Mouse (Mus musculus) bone marrow macrophage, adult 2 months (primary cell): ENCODE data around the gene Fut1.

Source experiments
- CTCF ChIP-seq: IDR thresholded peaks from 2 replicates; pipeline ENCODE4 v1.5.1; 2012; ENCODE audit warnings: low read depth, mild to moderate bottlenecking, low read length, moderate library complexity
- POLR2A ChIP-seq: IDR thresholded peaks from 2 replicates; pipeline ENCODE4 v1.6.1; 2012; ENCODE audit warnings: mild to moderate bottlenecking, low read depth, low read length, borderline replicate concordance

- no peak for TF ChIP-seq CTCF
- no peak for TF ChIP-seq POLR2A
Observed at GRCm38 (mm10) chr7:45627261-45627660, 10.2 kb downstream of the Fut1 start, which contains the start of gene Rasip1.
